Mouse (Mus musculus) right cerebral cortex, adult 18-20 months (tissue): ENCODE measurements around the gene Itga9.

Source experiments
- DNase-seq: peaks from one replicate; pipeline ENCODE4 v3.0.0; 2022; ENCODE audit warnings: mixed read lengths

Itga9 gene

DNA sequence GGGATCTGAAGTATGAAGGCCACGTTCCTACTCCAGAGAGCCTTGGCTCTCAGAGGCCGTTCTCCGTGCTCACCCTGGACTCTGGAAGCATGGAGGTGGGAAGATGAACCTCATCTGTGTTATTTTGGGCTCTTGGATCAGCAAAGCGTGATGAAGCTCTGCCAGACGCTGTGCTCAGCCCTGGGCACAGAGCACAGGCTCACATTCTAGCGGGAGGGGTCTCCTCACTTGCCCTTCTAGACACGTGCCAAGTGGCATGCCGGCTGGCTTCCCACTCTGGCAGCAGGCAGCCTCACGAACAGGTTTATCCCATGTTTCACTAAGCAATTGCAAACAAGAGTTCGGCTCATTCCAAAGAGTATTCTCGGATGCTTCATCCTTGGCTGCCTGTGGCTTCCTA, 86.8 kb downstream of the Itga9 start:
- peak; percentile 50 for DNase-seq

DNA sequence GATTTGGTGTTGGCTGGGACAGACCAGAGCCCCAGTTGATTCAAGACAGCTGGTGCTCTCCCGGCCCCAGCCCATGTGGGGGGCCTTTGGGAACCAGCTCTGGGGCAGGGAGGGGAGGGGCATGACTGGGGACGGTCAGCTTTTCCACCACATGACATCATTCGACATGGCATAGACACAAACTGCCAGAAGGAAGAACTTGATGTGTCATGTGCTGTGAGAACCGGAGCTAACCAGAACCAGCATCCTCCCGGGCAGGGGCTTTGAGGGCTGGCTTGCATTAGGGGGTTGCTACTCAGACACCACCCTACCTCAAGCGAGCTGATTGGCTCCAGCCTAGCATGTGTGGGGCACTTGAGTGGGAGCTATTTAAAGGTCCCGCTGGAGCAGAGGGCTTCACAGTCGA, 87.9 kb downstream of the Itga9 start:
- no peak for DNase-seq

DNA sequence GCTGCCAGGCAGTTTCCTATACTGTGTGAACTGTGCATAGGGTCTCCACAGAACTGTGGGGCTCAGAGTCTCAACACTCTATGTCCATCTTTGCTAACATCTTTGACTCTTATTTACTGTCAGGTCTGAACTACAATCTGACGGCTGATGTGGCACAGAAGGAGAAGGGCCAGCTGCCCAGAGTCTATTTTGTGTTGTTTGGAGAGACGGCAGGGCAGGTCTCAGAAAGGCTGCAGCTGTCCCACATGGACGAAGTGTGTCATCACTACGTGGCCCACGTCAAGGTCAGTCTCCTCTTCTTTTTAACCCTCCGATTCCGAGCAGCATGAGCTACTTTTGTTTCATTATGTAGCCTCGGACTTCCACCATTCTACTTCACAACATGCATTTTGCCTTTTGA, 91.7 kb downstream of the Itga9 start:
- DNase-seq = no peak

DNA sequence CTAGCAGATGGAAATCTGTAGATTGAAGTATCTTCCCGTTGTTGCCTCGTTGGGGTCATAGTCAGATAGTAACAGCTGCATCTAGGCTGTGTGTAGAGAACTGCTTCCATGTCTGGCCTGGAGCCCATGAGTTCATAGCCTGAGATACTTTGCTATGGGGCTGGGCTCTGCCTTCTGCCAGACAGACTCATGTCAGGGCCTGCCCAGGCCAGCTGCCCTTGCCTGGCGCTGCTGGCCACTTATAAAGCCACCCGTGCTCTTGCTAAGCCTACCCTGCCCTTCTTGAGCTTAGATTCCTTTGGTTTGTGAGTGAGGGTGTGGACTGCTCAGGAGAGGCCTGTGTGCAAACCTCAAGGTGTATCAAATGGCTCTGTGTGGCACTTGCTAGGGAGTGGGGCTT, 93.2 kb downstream of the Itga9 start:
- DNase-seq = no peak

DNA sequence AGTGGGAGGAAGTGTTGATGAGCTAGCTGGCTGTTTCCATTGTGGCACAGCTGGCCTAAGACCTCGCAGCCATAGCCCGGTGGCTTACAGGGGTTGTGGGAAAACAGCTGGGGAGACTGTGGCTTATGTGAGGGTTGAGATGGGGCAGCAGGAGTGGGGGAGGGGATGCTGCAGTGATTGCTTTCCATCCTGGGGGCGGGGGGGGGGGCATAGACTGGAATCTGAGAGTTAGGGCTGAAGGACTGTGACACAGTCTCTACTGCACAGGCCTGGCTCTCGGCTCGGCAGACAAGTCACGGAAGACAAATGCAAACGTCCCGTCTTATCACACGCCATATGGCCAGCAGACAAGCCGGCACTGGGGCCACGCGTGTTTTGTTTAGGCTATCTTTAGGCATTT, 94.4 kb downstream of the Itga9 start:
- DNase-seq = no peak

DNA sequence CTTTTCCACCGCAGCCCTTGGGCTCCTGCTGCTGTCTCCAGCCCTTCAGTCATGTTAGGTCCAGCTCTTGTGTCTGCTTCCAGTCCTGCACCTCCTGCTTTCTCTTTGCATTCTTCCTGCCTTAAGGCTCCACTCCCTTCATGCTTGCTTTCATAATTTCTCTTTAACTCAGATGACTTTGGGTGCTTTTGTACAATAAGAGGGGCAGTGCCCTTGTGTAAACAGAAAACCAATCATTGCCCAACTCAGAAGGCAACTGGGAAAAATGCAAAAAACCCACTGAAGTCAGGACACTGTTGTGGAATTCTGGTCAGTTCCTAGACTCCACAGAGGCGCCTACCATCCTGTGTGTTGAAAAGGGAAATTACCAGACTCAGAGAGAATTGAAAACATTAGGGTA, 95.3 kb downstream of the Itga9 start:
- DNase-seq = no peak

DNA sequence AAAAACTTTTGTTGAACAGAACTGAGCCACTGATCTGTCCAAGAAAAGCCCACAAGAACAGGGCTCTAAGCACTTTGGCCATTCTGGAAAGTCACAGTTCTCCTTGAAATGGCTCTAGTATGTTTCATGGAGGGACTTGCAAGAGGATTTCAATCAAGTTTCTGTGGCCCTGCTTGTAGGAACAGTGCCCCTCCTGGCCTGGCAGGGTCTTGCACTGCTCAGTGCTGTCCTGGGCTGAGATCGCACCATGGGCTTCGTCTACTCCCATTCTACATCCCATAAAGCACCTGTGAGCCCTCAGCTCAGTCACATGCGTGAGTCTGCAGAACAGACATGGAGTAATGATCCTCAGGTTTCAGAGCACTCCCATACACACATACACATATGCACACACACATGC, 96.7 kb downstream of the Itga9 start:
- DNase-seq = no peak

DNA sequence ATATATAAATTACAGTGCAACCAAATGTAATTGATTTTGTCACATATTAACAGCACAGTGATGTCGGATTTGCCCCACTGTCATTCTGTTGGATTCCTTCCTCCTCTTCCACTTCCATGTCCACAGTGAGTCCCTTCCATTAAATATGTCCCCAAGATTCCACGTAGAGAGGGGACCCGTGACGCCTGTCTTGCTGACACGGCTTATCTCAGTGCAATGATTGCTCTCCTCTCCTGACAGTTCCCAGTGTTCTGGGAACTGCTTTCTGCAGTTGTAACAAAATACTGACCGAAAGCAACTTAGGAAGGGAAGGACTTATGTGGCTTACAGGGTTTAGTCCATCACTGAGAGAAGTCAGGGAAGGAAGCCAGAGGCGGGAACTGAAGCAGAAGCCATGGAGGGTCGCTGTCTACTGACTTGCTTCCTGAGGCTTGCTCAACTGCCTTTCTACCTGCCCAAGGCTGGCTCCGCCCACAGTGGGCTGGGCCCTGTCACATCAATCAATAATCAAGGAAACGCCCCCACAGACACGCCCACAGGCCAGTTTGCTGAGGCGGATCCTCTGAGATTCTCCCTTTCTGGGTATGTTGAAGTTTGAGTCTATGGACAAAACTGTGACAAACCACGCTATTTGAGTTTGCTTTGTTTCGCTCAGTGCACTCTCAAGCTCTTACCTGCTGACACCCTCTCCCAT, 99.0 kb downstream of the Itga9 start:
- no peak for DNase-seq

DNA sequence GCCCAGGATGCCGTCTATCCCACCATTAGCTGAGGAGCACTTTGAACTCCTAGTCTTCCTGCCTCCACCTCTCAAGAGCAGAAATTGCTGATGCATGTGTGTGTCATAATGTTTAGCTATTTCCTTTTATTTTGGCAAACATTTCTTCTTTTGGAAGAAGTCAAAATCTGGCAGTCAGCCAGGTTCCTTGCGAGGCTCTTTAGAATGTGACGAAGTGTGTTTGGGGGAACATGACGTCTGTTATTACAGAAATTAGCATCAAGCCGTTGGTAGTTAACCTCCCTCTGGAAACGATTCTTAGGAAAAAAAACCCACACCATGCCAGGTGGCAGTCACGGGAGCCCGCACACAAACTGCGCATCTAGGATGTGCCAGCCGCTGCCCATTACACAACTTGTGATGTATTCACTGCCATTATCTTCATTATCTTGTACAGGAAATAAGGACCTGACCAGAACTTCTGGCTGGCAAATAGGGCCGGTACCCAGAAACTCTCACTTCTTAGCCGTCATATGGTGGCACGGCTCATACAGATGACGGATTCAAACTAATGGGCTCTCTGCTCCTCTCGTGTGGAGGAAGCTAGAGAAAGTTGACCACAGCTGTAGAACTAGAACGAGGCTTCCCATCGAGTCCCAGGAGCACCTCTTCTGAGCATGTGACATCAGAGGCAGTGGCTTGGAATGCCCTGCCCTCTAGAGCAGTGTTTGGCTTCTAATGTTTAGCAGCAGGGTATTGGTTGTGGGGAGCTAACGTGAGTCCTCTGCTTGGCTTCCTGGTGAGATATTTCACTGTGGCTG, 99.9 kb downstream of the Itga9 start:
- DNase-seq = peak; percentile 32

DNA sequence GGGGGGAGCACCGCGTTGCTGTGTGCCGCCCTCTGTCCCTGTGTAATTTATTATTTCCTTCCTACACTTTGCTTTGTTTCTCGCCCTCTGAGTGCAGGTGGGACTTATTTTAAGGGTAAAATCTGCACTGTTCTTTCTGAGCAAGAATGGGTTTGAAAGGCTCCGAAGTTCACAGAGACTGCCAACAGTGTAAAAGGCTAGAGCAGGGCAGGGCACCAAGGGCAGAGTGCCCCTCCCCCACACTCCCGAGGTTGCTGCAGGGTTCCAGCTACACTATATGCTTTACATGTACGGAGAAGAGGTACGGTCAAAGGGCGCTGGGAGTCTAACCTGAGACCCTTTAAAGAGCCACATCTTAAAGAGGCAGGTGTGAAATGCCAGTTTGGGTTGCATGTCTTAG, 104.1 kb downstream of the Itga9 start:
- no peak for DNase-seq

DNA sequence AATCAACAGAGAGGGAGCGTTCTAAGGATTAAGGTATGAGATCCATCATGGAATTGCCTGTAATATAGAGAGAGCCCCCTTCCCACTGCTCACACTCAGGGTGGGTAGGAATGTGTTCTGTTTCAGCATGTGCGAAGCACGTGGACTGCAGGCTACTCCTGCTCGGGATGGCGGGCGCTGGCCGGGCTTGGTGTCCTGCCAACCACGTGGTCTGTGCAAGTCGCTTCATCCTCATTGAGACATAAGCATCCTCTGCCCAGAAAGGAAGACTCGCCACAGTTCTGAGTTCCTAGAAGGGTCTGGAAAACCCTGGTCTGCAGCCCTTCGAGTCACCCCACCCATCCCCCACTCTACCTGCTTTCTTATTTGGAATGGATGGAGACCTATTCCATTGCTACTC, 105.3 kb downstream of the Itga9 start:
- DNase-seq = no peak

DNA sequence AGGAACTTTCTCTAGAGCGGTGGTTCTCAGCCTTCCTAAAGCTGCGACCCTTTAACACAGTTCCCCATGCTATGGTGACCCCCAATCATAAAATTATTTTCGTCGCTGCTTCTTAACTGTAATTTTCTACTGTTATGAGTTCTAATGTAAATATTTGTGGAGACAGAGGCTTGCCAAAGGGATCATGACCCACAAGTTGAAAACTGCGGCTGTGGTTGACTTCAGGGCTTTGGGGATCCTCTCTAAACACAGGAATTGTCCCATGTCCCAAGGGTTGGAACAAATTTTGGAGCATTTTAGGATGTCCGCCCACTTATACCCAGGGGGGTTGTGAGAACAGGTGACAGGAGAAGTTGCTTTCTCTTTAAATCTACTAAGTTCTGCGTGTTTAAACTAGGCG, 107.0 kb downstream of the Itga9 start:
- DNase-seq = no peak

DNA sequence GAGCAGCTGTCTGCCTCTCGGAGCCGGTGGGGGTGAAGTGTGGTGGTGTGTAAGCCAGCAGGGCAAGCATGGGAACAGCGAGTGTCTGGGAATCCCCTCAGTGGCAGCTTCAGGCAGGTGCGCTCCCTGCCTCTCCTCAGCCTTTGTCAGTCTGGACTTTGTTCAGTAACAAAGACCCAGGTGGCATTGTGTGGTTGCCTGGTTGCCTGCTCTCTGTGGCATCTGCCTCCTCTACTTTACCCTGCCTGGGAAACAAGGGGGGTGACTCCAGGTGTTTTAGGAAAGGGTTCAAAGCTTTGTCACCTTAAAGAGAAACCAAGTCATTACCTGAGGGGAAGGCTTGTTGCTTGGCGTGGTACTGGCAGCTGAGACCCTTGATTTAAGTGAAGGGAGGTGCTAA, 108.0 kb downstream of the Itga9 start:
- DNase-seq = no peak

DNA sequence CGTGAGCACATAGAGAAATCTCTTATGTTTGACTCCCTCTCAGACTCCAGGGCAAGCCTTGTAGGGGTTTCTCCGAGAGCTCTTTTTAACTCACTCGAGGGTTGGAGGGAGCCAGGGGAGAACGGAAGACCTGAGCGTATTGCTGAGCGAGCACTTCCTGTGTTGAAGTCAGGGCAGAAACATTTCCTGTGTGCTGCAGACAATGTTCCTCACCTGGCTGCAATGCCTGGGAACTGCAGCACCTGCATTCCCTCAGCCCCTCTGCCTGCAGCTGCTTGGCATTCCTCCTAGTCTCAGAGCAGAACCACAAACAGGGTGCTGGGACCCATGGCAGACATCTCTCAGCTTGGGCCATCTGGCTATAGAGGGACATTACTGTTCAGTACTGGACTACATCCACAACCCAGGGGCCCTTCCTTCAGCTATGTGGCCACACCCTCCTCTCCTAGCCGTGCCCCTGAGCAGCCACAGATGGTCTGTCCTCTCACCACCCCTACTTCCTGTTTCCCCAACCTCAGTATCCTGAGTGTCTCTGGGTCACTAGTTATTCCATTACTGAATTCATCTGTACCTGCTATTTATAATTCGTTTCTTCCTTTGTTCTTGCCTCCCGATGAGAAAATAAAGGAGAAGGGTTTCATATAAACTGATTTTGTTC, 109.6 kb downstream of the Itga9 start:
- no peak for DNase-seq

DNA sequence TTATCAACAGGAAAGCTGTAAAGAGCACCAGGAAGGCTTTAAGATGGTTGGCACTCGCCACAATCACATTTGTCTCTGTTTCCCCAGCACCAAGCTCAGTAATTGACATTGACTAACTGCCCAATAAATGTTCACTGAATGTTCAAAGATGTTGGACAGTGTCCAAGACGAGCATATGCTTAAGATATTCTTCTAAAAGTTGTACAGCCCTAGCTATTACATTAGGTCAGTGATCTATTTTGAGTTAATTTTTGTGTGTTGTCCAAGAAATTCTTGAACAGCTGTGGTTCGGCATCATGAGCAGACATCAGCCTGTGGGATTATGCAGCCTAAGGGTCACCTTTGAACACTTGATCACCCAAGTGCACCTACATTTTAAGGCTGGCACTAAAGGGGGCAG, 110.9 kb downstream of the Itga9 start:
- no peak for DNase-seq

DNA sequence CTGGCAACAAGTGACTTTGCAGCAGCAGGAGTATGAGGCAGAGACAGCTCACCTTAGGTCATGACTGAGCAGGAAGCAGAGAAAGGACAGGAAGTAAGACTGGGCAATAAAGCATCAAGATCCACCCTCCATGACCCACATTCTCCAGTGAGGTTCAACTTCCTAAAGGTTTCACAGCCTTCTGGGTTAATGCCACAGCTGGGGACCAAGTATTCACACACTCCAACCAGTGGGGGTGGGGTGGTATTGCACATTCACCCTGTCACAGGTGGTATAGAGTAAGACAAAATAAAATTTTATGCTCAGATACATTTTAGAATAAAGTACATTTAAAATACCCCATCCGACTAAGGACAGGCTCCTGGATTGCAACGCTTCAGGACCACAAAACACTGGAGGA, 112.0 kb downstream of the Itga9 start:
- no peak for DNase-seq

DNA sequence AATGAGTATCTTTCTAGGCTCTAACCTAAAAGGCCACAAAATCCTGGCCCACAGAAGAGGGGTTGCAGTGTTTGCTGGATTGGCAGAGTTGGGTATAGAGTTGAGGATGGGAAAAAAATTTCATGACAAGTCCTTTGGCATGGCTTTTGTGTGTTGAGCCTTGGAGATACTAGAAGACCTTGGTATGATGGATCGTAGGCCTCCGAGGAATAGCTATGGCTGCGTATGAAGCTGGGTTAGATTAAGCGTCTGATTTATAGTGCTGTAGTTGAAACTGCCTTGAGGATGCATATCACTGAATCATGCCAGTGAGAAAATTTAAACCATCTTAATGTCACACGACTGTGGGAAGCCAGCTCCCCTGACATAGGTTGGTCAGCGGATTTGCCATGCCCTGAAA, 114.6 kb downstream of the Itga9 start:
- DNase-seq = no peak

DNA sequence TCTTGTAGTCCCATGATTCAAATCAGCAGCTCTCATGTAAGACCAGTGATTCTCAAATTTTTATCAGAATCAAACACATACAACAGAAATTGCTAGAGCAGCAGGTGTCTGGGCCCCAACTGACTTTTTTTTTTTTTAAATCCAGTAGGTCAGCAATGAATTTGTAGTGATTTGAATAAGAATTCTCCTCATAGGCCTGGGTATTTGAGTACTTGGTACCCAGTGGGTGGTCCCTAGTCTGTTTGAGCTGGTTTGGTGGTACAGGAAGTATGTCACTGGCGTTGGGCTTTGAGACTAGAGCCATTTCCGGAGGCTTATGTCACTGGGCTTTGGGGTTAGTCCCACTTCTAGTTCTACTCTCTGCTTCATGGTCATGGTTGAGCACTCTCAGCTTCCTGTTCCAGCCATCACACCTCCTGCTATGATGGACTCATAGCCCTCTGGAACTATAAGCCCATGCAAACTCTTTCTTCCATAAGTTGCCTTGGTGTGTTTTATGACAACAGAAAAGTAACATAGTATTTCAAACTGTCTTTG, 116.4 kb downstream of the Itga9 start:
- DNase-seq = no peak

DNA sequence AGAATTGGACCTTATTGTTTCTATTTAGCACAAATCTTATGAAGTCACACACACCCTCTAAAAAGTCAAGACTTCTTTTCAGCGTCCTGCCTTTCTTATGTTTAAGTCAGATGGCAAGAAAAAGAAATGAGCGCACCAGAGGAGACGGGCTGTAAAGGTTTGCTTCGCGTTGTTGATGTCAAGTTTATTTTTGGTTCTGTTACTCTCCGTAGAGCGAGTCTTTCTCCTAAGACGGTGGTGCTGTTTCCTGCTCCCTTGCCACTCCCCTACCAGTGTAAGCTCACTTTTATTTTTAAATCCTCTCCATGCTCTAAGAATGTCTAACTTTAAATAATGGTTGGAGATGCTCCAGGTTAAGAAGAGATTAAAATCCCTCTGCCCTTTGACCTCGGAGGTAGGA, 118.6 kb downstream of the Itga9 start:
- DNase-seq = no peak

DNA sequence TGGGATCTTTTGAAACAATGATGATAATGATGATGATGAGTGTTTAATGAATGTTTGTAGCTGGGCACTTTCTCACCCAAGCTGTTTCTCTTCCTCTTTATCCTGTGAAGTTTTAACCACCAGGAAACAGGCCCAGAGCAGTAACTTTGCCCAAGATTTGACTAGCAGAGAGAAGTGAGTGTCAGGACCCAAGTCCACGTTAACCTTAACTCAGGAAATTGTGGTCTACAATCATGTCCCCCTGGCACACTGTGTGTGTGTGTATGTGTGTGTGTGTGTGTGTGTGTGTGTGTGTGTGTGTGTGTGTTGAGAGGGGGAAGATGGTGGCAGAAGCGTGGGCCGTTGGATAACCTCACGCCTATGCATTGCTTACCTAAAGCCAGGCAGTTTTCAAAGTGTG, 120.1 kb downstream of the Itga9 start:
- no peak for DNase-seq

DNA sequence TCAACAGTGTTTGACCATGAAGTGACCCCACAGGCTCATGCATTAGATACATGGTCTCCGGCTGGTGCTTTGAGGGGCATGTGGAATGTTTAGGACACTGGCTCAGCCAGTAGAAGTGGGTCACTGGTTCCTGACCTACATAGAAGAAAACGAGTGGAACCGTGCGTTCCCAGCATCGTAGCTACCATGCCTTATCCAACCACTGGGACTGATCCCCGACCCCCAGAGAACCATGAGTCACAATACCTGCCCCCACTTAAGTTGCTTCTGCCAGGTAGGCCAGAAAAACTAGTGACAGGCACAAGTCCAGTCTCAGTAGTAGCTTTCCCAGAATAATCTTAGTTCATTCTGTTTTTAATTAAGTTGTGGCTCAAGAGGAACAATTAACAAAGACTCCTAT, 121.8 kb downstream of the Itga9 start:
- DNase-seq = no peak

DNA sequence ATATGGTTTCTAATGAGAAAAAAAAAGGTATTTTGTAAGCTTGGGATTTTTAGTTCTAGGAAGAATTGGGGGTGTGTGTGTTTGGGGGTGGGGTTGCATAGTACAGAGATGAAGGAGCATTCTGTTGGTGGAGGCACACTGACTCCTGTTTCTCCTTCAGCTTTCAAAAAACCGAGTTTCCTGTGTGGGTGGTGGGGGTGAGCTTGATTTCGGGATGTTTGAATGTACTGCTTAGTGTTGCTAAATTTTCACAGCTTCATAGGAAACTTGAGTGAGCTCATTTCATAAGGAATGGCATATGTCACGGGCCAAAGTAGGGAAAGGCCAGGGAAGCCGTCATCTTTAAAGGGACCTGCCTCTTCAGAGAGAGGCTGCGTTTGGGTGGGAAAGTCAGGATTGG, 122.5 kb downstream of the Itga9 start:
- peak; percentile 68 for DNase-seq

DNA sequence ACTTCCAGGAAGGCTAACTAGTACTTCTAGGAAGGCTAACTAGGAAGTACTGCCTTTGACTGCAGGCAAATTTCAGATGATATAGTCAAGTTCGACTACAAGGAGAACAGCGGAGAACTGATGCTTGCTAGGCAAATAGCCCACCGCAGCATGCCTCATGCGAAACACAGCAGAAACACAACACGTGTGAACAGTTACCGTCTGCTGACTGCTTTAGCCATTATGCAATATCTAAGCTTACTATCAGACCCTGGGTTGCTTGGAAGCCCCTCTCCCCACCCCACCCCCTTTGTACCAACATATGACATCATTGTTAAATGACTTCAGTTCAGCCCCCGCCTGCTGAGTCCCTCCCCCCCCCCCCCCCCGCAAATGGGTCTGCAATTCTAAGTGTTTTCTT, 123.7 kb downstream of the Itga9 start:
- no peak for DNase-seq

DNA sequence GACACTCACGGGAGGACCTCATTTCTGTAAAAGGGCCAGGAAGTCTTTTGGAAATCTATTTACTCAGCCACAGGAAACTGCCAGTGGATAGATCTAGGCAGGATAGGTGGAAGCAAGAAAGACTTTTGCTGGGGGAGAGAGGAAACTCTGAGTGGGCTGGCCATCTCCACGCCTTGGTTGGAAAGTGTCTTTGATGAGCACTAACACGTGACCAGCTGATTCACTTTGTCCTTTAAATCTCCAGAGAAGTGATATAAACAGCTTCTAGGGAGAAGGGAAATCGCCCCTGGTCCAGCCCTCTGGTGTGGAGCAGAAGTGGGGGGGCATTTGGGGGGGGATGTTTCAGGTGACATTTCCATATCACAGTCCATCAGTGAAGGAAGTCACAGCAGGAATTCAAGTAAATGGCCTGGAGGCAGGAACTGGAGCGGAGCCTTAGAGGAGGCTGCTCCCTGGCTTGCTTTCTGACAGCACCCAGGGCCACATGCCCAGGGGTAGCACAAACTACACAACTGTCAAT, 124.4 kb downstream of the Itga9 start:
- no peak for DNase-seq
